ENCODE assay signal across 15 mouse cellular contexts in the genomic region with DNA sequence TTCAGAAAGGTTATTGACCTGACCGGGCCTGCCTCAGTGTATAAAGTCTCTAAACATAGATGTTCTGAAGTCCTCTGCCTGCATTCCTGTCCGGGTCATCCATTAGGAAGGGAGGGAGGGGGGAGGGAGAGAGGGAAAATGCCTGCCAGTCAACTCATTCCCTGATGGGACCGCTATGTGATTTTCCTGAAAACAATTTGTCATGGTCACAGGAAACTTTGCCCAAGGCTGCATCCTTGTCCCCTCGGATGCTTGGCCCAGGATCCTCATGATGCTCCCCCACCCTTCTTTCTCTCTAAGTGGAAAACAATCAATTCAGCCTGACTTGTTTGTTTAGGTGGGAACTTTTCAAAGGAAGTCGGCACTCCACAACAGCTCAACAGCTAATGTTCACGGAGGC. TPM values are rescaled to one million over a fixed set of nuclear protein-coding genes. Genes with fewer than 3 reads are reported as not detected.
DNase-seq lines count a peak whose midpoint lies in the region; ATAC-seq lines count a peak whose summit lies in the region.
"Had no signal": no experiment of that assay in that cellular context is flagged by ENCODE, and none has a peak within 500 bp of the region (broad histone marks: within the 10 kb centered on the region; RNA-seq: fewer than 3 reads in every experiment).

No protein-coding gene starts in this region.

- no peak for ATAC-seq in kidney, embryonic 16.5 days (ENCODE audit: low FRiP score, low TSS enrichment)
- ATAC-seq: activated CD4-positive, CD25-positive, alpha-beta regulatory T cell, adult 4 months; CD4-positive, CD25-positive, alpha-beta regulatory T cell, adult 4 months; hindbrain, postnatal 0 days had no signal

- no peak overlapping the region; the same call in 1 of the 2 replicates for H3K9ac ChIP-seq in kidney, embryonic 16.5 days (replicated peaks; ENCODE audit: low read length)
- H3K9ac ChIP-seq: liver, embryonic 14.5 days had no signal

- DNase-seq in kidney, adult 11 months = peak; percentile 64
- DNase-seq in kidney, postnatal 4 days = no peak
- DNase-seq in embryo, embryonic 10.5 days (ENCODE audit: low spot score) = peak; percentile 62
- peak; percentile 62 for DNase-seq in lung, postnatal 10 days
- no peak for DNase-seq in cerebellum, adult 8-10 months
- no peak for DNase-seq in urinary bladder, adult 2 months (ENCODE audit: low spot score)
- DNase-seq: cerebellum, adult 11 months; heart, adult 11 months; right cerebral cortex, postnatal 14 days had no signal

- H3K27me3 ChIP-seq in kidney, embryonic 16.5 days (ENCODE audit: insufficient read depth, low read length) = no peaks in the 10 kb centered on the region

- H3K36me3 ChIP-seq in kidney, embryonic 16.5 days (ENCODE audit: insufficient read depth, low read length) = no peaks in the 10 kb centered on the region

- H3K27ac ChIP-seq in kidney, embryonic 16.5 days (ENCODE audit: low read length) = peak overlapping the region; percentile 57; the same call in 1 of the 2 replicates
- H3K27ac ChIP-seq: hindbrain, postnatal 0 days; liver, embryonic 14.5 days had no signal

- peaks cover 9% of the 10 kb centered on the region; the same call in 1 of the 2 replicates for H3K4me1 ChIP-seq in kidney, embryonic 16.5 days (ENCODE audit: insufficient read depth, low read length)

- no peak overlapping the region for H3K4me3 ChIP-seq in kidney, embryonic 16.5 days (ENCODE audit: low read length)

- H3K4me2 ChIP-seq in kidney, embryonic 16.5 days (replicated peaks; ENCODE audit: low read depth, low read length) = no peak overlapping the region

- 19% methylated on average over 6 of the region's 6 CpGs for WGBS in kidney, embryonic 16.5 days

- no peaks in the 10 kb centered on the region for H3K9me3 ChIP-seq in kidney, embryonic 16.5 days (ENCODE audit: low read length)

RNA-seq across cellular contexts. Expression of gene Plvap, which starts 5.2 kb away (rescaled TPM):
- 165 TPM in 2 replicates for polyA plus RNA-seq in kidney, embryonic 16.5 days (2015; fragmentation: Nextera tagmentation; extraction: Ambion mirVana)
- 59.3 and 67.0 TPM in 2 replicates for polyA plus RNA-seq in urinary bladder, adult 2 months (2012; rRNA removed)
- polyA plus RNA-seq: activated CD4-positive, CD25-positive, alpha-beta regulatory T cell, adult 4 months; CD4-positive, CD25-positive, alpha-beta regulatory T cell, adult 4 months had no signal

RNA-seq across cellular contexts. Expression of gene Ccdc194, which starts 8.7 kb away (rescaled TPM):
- 0.15 and 0.61 TPM in 2 replicates for polyA plus RNA-seq in kidney, embryonic 16.5 days (2015; fragmentation: Nextera tagmentation; extraction: Ambion mirVana)
- polyA plus RNA-seq in urinary bladder, adult 2 months (2012; rRNA removed) = 0.12 TPM in 2 replicates
- polyA plus RNA-seq: activated CD4-positive, CD25-positive, alpha-beta regulatory T cell, adult 4 months; CD4-positive, CD25-positive, alpha-beta regulatory T cell, adult 4 months; cortical plate, adult 2 months had no signal

RNA-seq across cellular contexts. Expression of gene Bst2, which starts 20.5 kb away (rescaled TPM):
- 53.6 and 55.6 TPM in 2 replicates for polyA plus RNA-seq in kidney, embryonic 16.5 days (2015; fragmentation: Nextera tagmentation; extraction: Ambion mirVana)
- polyA plus RNA-seq in urinary bladder, adult 2 months (2012; rRNA removed) = 110 and 117 TPM in 2 replicates

RNA-seq across cellular contexts. Expression of gene Mvb12a, which starts 25.9 kb away (rescaled TPM):
- 114 and 118 TPM in 2 replicates for polyA plus RNA-seq in kidney, embryonic 16.5 days (2015; fragmentation: Nextera tagmentation; extraction: Ambion mirVana)
- 96.1 and 115 TPM in 2 replicates for polyA plus RNA-seq in urinary bladder, adult 2 months (2012; rRNA removed)

RNA-seq across cellular contexts. Expression of gene Gtpbp3, which starts 28.9 kb away (rescaled TPM):
- polyA plus RNA-seq in kidney, embryonic 16.5 days (2015; fragmentation: Nextera tagmentation; extraction: Ambion mirVana) = 22.2 and 22.5 TPM in 2 replicates
- polyA plus RNA-seq in urinary bladder, adult 2 months (2012; rRNA removed) = 21.9 and 25.5 TPM in 2 replicates

Comparison
In these comparisons a context has a peak if more than half of its experiments do, and no peak if none do; other contexts are left out.
1. DNase-seq: peak in kidney, adult 11 months (single experiment), embryo, embryonic 10.5 days (single experiment) and lung, postnatal 10 days (single experiment); none in kidney, postnatal 4 days (0 of 2), cerebellum, adult 8-10 months (single experiment) and urinary bladder, adult 2 months (single experiment).